Mouse (Mus musculus): ENCODE results near the gene Nlrp3.

The Nlrp3 gene

GRCm38 (mm10) chr11:59614120-59614519, 72.8 kb downstream of the Nlrp3 start:
- peak in 1 of 2 experiments; percentile 16 for DNase-seq (ENCODE audit: low spot score in 2 of 2)
